Mouse (Mus musculus) heart, adult 2 months (tissue): ENCODE measurements around the gene Crkl. TPM values are rescaled to one million over a fixed set of nuclear protein-coding genes. Genes with fewer than 3 reads are reported as not detected.

ENCODE experiments used
- DNase-seq, 2 experiments: peaks; one replicate each; pipeline ENCODE4 v3.0.0; 2021
- H3K27ac ChIP-seq: fragments of 200-600 bp; 2 replicates; pipeline ENCODE4 v1.8.1; 2022
- H3K27me3 ChIP-seq: fragments of 200-500 bp; 2 replicates; pipeline ENCODE4 v1.6.1; 2012; ENCODE audit warnings: mild to moderate bottlenecking, low read length, inconsistent platforms, mixed read lengths; ENCODE audit not compliant: control insufficient read depth, insufficient read depth
- H3K36me3 ChIP-seq: fragments of 200-500 bp; 2 replicates; pipeline ENCODE4 v1.6.1; 2012; ENCODE audit warnings: low read length, inconsistent platforms; ENCODE audit not compliant: control insufficient read depth, insufficient read depth
- H3K4me1 ChIP-seq: fragments of 200-500 bp; 2 replicates; pipeline ENCODE4 v1.6.1; 2011; ENCODE audit warnings: low read length; ENCODE audit not compliant: control insufficient read depth, insufficient read depth
- H3K4me3 ChIP-seq: fragments of 200-600 bp; 2 replicates; pipeline ENCODE4 v1.8.1; 2022
- H3K79me2 ChIP-seq: fragments of 200-500 bp; replicated peaks from 2 replicates; pipeline ENCODE4 v1.6.1; 2012; ENCODE audit warnings: mild to moderate bottlenecking, inconsistent platforms, low read length, moderate library complexity, mixed read lengths; ENCODE audit not compliant: control insufficient read depth, insufficient read depth
- H3K9ac ChIP-seq: fragments of 200-500 bp; 2 replicates; pipeline ENCODE4 v1.6.1; 2012; ENCODE audit warnings: low read depth, mild to moderate bottlenecking, control low read depth, inconsistent platforms, low read length, mixed read lengths
- CTCF ChIP-seq: fragments of 200-600 bp; IDR thresholded peaks from 2 replicates; pipeline ENCODE4 v1.8.1; 2022; ENCODE audit warnings: antibody characterized with exemption, mild to moderate bottlenecking, moderate library complexity
- EP300 ChIP-seq: fragments of 200-500 bp; IDR thresholded peaks from 2 replicates; pipeline ENCODE4 v1.6.1; 2011; ENCODE audit warnings: low read depth, low read length, control low read depth; ENCODE audit not compliant: insufficient read depth
- POLR2A ChIP-seq: fragments of 200-500 bp; IDR thresholded peaks from 2 replicates; pipeline ENCODE4 v1.6.1; 2011; ENCODE audit warnings: mild to moderate bottlenecking, low read depth, low read length, control low read depth; ENCODE audit not compliant: insufficient read depth
- WGBS: fragments of 180-500 bp; shearing (Covaris S2); methylation state at CpG from one replicate; pipeline ENCODE4 v1.1.7; 2018; 5-methylcytosine and 5-hydroxymethylcytosine counted together
- intact Hi-C: fragments of 180-260 bp; cut with DNase I; formaldehyde crosslinking; loops from one replicate; pipeline ENCODE4 v1.15.1; 2025
- polyA plus RNA-seq: library from polyadenylated mRNA; depleted of rRNA; stranded (reverse); fragments of >200 nt; gene quantifications from 2 replicates; pipeline ENCODE4 v1.2.3, GENCODE M21; 2012
- total RNA-seq, 2 experiments: library from RNA; stranded (reverse); gene quantifications; 2 replicates each; pipeline ENCODE4 v1.2.3; 2021

The Crkl gene
- total and polyA plus RNA-seq, 3 experiments, result 26.2 to 31.2 (median 27.2) TPM

DNA sequence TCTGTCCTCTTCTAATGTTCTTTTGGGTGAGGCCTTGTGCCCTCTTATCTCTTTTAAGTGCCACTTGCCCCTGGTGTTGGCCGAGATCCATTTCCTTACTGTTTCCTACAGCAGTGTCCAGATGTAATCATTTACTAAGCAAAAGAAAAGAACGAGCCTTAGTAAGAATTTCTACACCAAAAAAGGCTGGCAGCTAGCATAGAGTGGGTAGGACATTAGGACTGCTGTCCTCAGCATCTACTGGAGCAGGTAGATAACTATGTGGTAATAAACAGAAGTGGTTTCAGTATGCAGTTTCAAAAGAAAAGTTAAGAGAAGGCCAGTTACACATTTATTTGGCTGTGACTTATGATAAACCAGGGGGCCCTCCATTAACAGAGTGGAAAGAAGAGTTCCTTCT lies 58.9 kb downstream of the Crkl start:
- Histone ChIP-seq H3K36me3 (no peaks in the 10 kb centered on the region), H3K27me3 (no peaks in the 10 kb centered on the region), H3K79me2 (no peaks in the 10 kb centered on the region), H3K4me1 (peaks cover 3% of the 10 kb centered on the region), H3K27ac (no peak overlapping the region), H3K9ac (no peak overlapping the region), H3K4me3 (no peak overlapping the region)
- TF ChIP-seq CTCF (no peak), EP300 (no peak), POLR2A (no peak)
- 46% methylated on average over 2 of the region's 2 CpGs for WGBS
- intact Hi-C loops, result no loop called here
- DNase-seq, result no peak

DNA sequence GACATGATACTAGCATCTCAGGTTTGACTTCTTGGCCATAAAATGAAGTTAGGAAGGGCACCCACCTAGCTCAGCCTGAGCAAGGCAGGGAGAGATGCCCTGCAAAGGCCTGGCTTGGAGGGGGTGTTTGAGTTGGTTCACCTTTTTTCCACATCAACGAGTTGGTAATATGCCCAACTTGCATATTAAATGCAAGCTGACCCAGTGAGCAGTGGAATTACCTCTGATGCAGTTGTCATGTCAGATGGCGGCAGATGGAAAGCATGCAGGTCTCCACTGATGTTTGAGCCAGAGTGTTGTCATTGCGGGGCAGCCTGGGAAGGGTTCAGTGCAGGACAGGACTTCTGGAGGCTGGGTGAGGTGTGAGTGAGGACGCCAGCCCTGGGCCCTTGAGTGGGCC lies 59.6 kb downstream of the Crkl start:
- intact Hi-C loops, result no loop called here
- peaks cover 3% of the 10 kb centered on the region for H3K4me1 ChIP-seq
- no peak overlapping the region for H3K9ac ChIP-seq
- 93% methylated on average over 4 of the region's 4 CpGs for WGBS
- no peak for DNase-seq
- H3K36me3 ChIP-seq, result no peaks in the 10 kb centered on the region
- TF ChIP-seq CTCF, result no peak
- H3K4me3 ChIP-seq, result no peak overlapping the region
- H3K79me2 ChIP-seq, result no peaks in the 10 kb centered on the region
- no peak overlapping the region for H3K27ac ChIP-seq
- no peaks in the 10 kb centered on the region for H3K27me3 ChIP-seq

DNA sequence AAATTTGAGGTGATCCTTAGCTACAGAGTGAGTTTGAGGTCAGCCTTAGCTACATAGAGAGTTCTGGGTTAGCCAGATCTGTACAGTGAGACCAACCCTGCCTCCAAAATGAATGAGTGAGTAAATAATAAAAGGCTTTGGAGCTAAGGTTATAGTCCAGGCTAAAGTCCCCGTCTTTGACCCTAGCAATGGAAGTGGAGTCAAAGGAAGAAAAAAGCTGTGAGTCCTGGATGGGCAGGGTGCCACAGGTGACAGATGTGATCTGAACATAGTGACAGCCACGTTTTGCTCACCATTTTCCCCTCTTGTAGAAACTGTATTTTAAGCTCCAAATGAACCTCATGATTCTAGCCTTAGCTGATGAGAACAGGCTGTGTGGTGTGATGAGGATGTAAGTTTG lies 67.1 kb downstream of the Crkl start:
- Histone ChIP-seq H3K4me1 (no peaks in the 10 kb centered on the region), H3K27ac (no peak overlapping the region), H3K4me3 (no peak overlapping the region), H3K79me2 (no peaks in the 10 kb centered on the region), H3K9ac (no peak overlapping the region), H3K27me3 (no peaks in the 10 kb centered on the region), H3K36me3 (no peaks in the 10 kb centered on the region)
- 81% methylated on average over 2 of the region's 2 CpGs for WGBS
- intact Hi-C loops, result no loop called here
- no peak for TF ChIP-seq EP300
- TF ChIP-seq CTCF, result no peak
- TF ChIP-seq POLR2A, result no peak
- no peak for DNase-seq

DNA sequence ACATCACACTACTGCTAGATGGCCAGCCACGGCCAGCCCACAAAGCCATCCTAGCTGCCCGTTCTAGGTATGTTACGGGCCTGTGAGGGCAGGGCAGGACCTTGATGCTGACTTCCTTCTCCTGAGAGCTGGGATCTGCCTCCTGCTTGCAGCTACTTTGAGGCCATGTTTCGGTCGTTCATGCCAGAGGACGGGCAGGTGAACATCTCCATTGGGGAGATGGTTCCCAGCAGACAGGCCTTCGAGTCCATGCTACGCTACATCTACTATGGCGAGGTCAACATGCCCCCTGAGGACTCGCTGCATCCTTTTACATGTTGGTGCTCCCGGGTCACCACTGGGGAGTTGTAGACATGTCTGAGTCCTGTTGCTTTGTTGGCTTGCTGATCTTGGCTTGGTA lies 72.4 kb downstream of the Crkl start:
- H3K4me1 ChIP-seq, result no peaks in the 10 kb centered on the region
- no peak overlapping the region for H3K9ac ChIP-seq
- WGBS, result 93% methylated on average over 11 of the region's 11 CpGs
- intact Hi-C loops, result no loop called here
- H3K4me3 ChIP-seq, result no peak overlapping the region
- no peaks in the 10 kb centered on the region for H3K36me3 ChIP-seq
- H3K79me2 ChIP-seq, result no peaks in the 10 kb centered on the region
- no peaks in the 10 kb centered on the region for H3K27me3 ChIP-seq
- no peak for DNase-seq
- no peak overlapping the region for H3K27ac ChIP-seq
- no peak for TF ChIP-seq CTCF
- no peak for TF ChIP-seq EP300
- no peak for TF ChIP-seq POLR2A

DNA sequence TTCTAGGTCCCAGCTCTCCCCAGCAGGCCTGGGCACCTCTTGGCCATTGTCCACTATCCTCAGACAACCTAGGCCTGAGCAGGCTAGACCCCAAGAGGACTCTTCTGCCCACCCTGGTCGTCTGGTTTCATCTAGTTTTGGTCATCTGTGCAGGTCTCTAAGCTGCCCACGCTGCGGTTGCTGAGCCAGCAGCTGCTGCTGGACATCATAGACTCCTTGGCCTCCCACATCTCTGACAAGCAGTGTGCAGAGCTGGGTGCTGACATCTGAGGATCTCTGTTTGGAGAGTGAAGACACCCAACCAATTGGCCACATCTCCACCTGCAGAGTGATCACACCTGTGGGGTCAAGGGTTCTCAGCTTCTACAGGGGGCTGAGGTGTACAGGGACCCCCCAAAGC lies 73.7 kb downstream of the Crkl start:
- Histone ChIP-seq H3K9ac (no peak overlapping the region), H3K4me3 (no peak overlapping the region), H3K27me3 (no peaks in the 10 kb centered on the region), H3K36me3 (no peaks in the 10 kb centered on the region), H3K27ac (no peak overlapping the region), H3K79me2 (no peaks in the 10 kb centered on the region), H3K4me1 (peaks cover 2% of the 10 kb centered on the region; the same call in 1 of the 2 replicates)
- 77% methylated on average over 3 of the region's 3 CpGs for WGBS
- no peak for DNase-seq
- TF ChIP-seq EP300 (no peak), CTCF (no peak), POLR2A (no peak)
- intact Hi-C loops, result no loop called here

DNA sequence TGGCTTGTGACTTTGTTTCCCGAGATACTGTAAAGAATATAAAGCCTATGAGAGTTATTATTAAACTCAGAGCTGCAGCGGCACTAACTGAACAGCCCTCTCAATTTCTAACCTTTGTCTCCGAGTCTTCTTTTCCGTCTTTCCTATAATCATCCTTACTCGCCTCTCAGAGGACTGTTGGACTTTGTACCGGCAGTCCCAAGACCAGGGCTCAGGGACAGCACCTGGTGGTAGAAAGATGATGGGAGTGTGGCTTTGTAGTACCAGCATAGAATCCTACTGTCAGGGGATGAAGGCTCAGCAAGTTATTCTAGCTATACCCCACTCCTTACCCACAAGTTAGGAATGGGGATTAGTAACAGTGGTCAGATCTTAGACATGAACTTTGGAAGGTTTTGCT lies 74.4 kb downstream of the Crkl start:
- no peak overlapping the region for H3K9ac ChIP-seq
- H3K27me3 ChIP-seq, result no peaks in the 10 kb centered on the region
- H3K79me2 ChIP-seq, result no peaks in the 10 kb centered on the region
- intact Hi-C loops, result no loop called here
- peaks cover 2% of the 10 kb centered on the region; the same call in 1 of the 2 replicates for H3K4me1 ChIP-seq
- WGBS, result 93% methylated on average over 6 of the region's 6 CpGs
- DNase-seq, result no peak
- no peak overlapping the region for H3K4me3 ChIP-seq
- no peaks in the 10 kb centered on the region for H3K36me3 ChIP-seq
- H3K27ac ChIP-seq, result no peak overlapping the region
- no peak for TF ChIP-seq EP300
- TF ChIP-seq CTCF, result no peak
- no peak for TF ChIP-seq POLR2A
